Mouse (Mus musculus): ENCODE data around the gene Lat2. TPM values are rescaled to one million over a fixed set of nuclear protein-coding genes. Genes with fewer than 3 reads are reported as not detected.
"Not testable (repeated sequence)": the region's sequence is repeated elsewhere in the genome, so short reads cannot be mapped to it uniquely, and the experiment has no call there.

The Lat2 gene
- total RNA-seq (2021) = 1 to 10 TPM; 3.4 to 3.9 TPM
- long read RNA-seq, experiment 1, partial matches to known transcripts = 0 of 2 reads
- long read RNA-seq, experiment 1, other reads (novel, unspliced or antisense) = 0 of 2 reads
- long read RNA-seq, experiment 2, partial matches to known transcripts = 1 of 2 reads
- long read RNA-seq, experiment 2, other reads (novel, unspliced or antisense) = 0 of 2 reads

DNA sequence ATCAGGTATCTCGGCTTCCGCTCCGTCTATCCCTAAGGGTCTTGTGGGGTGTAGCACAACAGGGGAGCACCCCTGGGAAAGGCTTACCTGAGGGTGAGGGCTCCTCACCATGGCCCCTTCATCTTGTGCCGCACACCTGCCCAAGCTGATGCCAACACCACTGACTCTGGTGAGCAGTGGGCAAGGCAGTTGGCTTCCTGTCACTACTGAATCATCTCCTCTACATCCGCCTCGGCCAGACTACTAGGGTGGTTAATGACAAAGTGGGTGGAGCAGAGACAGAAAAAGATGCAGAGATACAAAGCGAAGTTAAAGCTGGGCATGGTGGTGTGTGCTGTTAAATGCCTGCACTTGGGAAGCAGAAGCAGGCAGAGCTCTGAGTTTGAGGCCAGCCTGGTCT is at the start of gene Lat2:
Gene Lat2, minus strand, starts transcription at position 224 of the 400 bp plus-strand sequence.
- Histone ChIP-seq H3K4me3 (no peak within 1 kb of the TSS), H3K27ac (peak within 1 kb of the TSS; percentile 5; the same call in 1 of the 2 replicates)
- peak in 1 of 2 experiments; percentile 51 for DNase-seq (ENCODE audit: extremely low spot score in 1 of 2, low spot score in 2 of 2)
- intact Hi-C loops (cut with DNase I) = no loop called here
- TF ChIP-seq CTCF (IDR thresholded peaks at IDR 0.05) = no peak

DNA sequence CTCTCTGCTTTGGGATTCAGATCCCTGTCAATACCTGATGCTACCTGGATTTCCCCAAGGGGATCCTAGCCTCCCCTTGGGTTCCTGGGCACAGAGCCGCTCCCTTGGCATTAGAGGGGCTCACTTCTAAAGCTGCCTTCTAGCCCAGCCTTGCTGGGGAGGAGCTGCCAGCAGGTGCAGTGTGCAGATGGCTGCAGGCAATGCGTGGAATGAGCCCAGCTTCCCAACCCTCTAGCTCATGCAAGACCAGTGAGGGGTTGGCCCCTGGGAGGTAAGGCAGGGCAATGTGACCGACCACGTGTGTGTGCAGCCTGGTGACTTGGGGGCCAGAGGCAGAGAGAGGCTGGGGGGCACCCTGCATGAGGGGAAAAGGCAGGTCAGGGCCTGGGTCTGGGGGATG is 41.9 kb upstream of the Lat2 start:
- TF ChIP-seq CTCF (IDR thresholded peaks at IDR 0.05) = no peak
- no peak for DNase-seq (ENCODE audit: extremely low spot score in 1 of 2, low spot score in 2 of 2)
- Histone ChIP-seq H3K27ac (no peak overlapping the region), H3K4me3 (no peak overlapping the region)
- intact Hi-C loops (cut with DNase I) = no loop called here

DNA sequence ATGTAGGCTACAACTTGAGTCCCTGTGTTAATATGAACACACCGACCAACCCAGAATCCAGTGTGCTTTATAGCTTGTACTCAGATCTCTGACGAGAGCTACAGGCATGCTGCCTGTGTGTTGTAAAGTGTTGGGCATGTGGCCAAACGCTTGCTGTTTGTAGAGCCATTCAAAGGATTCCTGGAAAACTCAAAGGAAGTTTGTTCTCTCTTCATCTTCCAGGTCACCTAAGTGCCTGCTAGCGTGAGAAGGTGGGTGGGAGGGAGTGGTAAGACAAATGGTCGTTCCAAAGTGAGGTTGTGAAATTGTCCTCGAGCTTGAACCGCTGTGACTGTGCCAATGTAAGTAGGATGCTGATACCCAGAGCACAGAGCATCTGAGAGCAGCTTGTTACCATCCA is 37.2 kb upstream of the Lat2 start:
- intact Hi-C loops (cut with DNase I) = loop anchor here (5.0 kb wide), 1 partner anchor 50 kb away; no protein-coding TSS in a partner anchor
- Histone ChIP-seq H3K27ac (no peak overlapping the region), H3K4me3 (no peak overlapping the region)
- TF ChIP-seq CTCF (IDR thresholded peaks at IDR 0.05) = no peak
- no peak for DNase-seq (ENCODE audit: extremely low spot score in 1 of 2, low spot score in 2 of 2)

DNA sequence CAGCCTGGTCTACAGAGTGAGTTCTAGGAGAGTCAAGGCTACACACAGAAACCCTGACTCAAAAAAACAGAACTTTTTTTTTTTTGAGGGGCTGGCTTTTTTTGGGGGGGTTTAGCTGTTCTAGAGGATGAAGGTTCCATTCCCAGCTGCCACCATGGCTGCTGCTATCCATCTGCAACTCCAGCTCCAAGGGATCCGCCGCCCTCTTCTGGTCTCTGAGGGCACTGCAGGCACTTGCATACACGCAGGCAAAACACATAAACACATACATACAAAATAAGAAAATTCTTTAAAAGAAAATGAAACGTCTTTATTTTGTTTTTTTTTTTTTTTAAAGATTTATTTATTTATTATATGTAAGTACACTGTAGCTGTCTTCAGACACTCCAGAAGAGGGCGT is 36.1 kb upstream of the Lat2 start:
- Histone ChIP-seq H3K4me3 (no peak overlapping the region), H3K27ac (no peak overlapping the region)
- intact Hi-C loops (cut with DNase I) = loop anchor here (5.0 kb wide), 1 partner anchor 51 kb away; no protein-coding TSS in a partner anchor
- peak in 1 of 2 experiments; percentile 29 for DNase-seq (ENCODE audit: extremely low spot score in 1 of 2, low spot score in 2 of 2)
- TF ChIP-seq CTCF (IDR thresholded peaks at IDR 0.05) = peak; percentile 57

DNA sequence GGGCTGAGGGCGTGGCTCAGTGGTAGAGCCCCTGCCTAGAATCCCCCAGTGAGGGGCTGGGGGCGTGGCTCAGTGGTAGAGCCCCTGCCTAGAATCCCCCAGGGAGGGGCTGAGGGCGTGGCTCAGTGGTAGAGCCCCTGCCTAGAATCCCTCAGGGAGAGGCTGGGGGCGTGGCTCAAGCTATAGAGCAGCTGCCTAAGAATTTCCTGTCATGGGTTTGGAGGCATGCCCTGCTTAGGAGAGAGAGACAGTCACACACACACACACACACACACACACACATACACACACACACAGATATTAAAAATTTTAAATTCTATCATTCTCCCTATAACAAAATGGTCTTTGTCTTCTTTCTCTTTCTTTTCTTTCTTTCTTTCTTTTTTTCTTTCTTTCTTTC is 34.2 kb upstream of the Lat2 start:
- intact Hi-C loops (cut with DNase I); H3K4me3 ChIP-seq; H3K27ac ChIP-seq; DNase-seq (ENCODE audit: extremely low spot score in 1 of 2, low spot score in 2 of 2): not testable (repeated sequence)

DNA sequence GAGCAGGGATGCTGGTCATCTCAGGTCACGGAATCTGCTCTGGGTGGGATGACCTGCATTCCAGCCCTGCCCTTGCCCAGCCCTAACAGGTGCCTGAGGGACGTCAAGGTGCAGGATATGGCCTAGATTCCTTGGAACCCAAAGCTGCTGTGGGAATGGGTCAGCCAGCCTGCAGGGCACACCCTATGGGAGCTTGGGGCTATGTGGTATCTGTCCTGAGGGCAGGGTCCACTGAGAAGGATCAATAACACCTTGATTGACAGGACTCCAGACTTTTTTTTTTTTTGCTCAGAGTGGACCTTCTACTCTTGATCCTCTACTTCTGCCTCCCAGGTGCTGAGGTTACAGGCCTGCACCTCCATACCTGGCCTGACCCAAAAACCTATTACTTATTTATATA is 32.6 kb upstream of the Lat2 start:
- no peak for TF ChIP-seq CTCF (IDR thresholded peaks at IDR 0.05)
- no peak for DNase-seq (ENCODE audit: extremely low spot score in 1 of 2, low spot score in 2 of 2)
- intact Hi-C loops (cut with DNase I) = no loop called here
- no peak overlapping the region for H3K27ac ChIP-seq
- no peak overlapping the region for H3K4me3 ChIP-seq

DNA sequence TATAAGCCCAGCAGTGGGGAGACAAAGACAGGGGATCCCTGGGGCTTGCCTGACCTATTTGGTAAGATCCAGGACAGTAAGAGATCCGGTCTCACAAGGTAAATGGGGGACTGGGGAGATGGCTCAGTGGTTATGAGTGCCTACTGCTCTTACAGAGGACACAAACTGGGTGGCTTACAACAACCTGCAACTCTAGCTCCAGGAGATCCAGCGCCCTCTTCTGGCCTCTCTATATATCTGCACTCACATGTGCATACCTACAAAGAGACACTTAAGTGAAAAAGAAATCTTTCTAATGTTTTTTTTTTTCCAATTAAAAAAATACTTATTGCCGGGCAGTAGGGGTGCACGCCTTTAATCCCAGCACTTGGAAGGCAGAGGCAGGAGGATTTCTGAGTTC is 31.6 kb upstream of the Lat2 start:
- Histone ChIP-seq H3K27ac (no peak overlapping the region), H3K4me3 (no peak overlapping the region)
- intact Hi-C loops (cut with DNase I) = no loop called here
- TF ChIP-seq CTCF (IDR thresholded peaks at IDR 0.05) = no peak; the same call in 1 of the 2 replicates
- no peak for DNase-seq (ENCODE audit: extremely low spot score in 1 of 2, low spot score in 2 of 2)

DNA sequence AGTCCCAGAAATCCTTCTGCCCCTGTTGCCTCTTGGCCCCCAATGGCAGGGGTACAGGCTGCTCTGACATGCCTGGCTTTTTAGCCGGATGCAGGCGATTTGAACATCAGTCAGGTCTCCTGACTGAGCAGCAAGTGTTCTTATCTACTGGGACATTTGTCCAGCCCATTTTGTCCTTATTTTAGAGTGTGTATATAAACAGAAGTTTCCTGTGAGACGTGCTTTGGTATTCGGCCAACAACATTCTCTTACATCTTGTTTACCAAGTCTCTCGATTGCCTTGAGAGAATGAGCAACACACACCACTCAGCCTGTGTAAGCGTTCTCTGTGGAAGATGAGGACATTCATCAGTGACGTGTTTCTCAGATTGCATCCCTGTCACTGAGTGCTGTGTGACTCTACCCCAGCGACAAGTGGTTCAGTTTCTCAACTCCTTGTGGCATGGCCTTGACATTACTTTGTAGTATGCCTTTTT is 29.9 kb upstream of the Lat2 start:
- intact Hi-C loops (cut with DNase I) = no loop called here
- Histone ChIP-seq H3K4me3 (no peak overlapping the region), H3K27ac (peak overlapping the region; percentile 53)
- TF ChIP-seq CTCF (IDR thresholded peaks at IDR 0.05) = no peak
- DNase-seq (ENCODE audit: extremely low spot score in 1 of 2, low spot score in 2 of 2) = no peak

DNA sequence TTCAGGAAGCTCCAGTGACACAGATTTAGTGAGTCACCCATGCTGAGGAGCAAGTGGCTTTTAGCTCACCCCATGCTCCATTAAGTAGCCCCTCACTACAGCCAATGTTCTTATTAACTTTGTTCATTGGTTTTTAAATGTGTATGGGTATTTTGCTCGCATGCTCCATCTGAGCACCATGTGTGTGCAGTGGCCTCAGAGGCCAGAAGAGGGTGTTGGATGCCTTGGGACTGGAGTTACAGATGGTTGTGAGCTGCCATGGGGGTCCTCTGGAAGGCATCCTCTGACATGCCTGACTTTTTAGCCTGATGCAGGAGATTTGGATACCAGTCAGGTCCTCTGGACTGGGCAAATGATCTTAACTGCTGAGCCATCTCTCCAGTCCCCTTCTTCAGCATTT is 29.3 kb upstream of the Lat2 start:
- DNase-seq (ENCODE audit: extremely low spot score in 1 of 2, low spot score in 2 of 2) = no peak
- Histone ChIP-seq H3K4me3 (no peak overlapping the region), H3K27ac (peak overlapping the region; percentile 53)
- intact Hi-C loops (cut with DNase I) = no loop called here
- TF ChIP-seq CTCF (IDR thresholded peaks at IDR 0.05) = peak; percentile 2; the same call in 1 of the 2 replicates

DNA sequence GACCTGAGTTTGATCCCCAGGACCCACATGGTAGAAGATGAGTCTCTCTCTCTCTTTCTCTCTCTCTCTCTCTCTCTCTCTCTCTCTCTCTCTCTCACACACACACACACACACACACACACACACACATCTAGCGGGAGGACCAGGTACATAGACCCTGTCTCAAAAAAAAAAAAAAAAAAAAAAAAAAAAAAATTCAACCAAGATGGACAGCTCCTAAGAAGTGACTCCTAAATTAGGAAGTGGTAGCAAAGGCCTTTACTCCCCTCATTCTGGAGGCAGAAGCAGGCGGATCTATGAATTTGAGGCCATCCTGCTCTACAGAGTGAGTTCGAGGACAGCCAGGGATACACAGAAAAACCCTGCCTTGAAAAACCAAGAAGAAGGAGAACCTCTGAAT is 25.5 kb upstream of the Lat2 start:
- no peak overlapping the region for H3K27ac ChIP-seq
- no peak for TF ChIP-seq CTCF (IDR thresholded peaks at IDR 0.05)
- no peak for DNase-seq (ENCODE audit: extremely low spot score in 1 of 2, low spot score in 2 of 2)
- intact Hi-C loops (cut with DNase I) = no loop called here
- H3K4me3 ChIP-seq = no peak overlapping the region

DNA sequence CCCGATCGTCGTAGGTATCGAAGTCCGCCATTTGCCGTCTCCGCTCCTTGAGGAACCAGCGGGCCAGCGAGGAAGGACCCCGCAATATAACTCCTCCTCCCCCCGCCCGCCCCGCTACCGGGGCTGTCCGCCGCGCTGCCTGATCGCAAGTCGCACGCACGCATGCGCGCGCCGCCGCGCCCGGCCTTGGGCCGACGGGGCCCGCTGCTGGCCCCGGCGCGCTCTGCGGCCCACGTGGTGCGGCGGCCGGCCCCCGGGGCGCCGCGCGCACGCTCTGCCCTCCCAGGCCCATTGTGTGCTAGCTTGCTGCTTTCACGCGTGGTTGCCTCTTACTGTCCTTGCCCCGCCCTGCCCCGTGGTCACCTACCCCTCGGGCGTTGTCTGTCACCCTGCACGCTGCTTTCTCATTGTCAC is 24.5 kb upstream of the Lat2 start, which contains the start of gene Eif4h:
Gene Eif4h, minus strand, starts transcription at position 222 of the 414 bp plus-strand sequence.
- intact Hi-C loops (cut with DNase I) = loop anchor here (2.0 kb wide), 1 partner anchor 50 kb away; the partner anchor contains the start of gene Limk1
- no peak; the same call in 1 of the 2 replicates for TF ChIP-seq CTCF (IDR thresholded peaks at IDR 0.05)
- H3K27ac ChIP-seq = peak within 1 kb of the TSS; percentile 98
- peak; percentile 98 to 99 for DNase-seq (ENCODE audit: extremely low spot score in 1 of 2, low spot score in 2 of 2)
- H3K4me3 ChIP-seq = peak within 1 kb of the TSS; percentile 80

DNA sequence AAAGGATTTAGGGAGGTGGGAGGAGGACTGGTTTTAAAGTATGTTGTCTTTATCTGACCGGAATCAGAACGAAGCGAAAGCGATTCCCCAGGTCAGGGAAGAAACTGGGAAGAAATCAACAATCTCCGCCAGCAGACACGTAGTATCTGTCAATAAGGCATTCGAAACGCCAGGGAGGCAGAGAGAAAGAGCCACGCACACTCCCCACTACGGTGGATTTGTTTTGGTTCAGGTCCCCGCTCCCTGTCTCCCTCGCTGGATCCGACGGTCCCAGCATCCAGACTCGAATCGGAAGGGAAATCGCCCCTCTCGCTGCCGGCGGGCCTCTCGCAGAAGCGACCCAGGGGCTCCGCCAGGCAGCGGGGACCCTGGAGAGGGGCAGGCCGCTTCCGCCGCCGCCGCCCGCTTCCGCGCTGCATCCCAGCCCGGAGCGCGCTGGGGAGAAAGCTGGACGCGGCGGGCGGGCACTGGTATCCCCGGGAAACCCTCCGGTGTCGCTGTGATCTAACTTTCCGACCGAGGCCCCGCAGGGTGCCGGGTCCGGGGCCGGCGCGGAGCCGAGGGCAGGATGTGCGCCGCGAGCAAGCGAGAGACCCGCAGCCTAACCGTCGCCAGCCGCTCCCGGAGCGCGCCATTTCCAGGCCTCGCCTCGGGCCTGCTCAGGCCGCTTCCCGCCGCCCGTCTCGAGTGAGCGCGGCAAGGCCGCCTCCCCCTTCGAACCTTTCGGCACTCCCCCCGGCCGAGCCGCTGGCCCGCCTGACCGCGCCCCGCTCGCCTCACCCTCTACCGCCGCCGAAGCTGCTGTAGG is 23.8 kb upstream of the Lat2 start:
- intact Hi-C loops (cut with DNase I) = loop anchor here (2.0 kb wide), 1 partner anchor 50 kb away; the partner anchor contains the start of gene Limk1
- peak overlapping the region; percentile 80 for H3K4me3 ChIP-seq
- H3K27ac ChIP-seq = peak overlapping the region; percentile 97
- no peak; the same call in 1 of the 2 replicates for TF ChIP-seq CTCF (IDR thresholded peaks at IDR 0.05)
- DNase-seq (ENCODE audit: extremely low spot score in 1 of 2, low spot score in 2 of 2) = no peak

Measured in left cerebral cortex, adult 2 months (tissue).